Mouse (Mus musculus) intestine, postnatal 0 days (tissue): ENCODE measurements around the gene Col1a1. TPM values are rescaled to one million over a fixed set of nuclear protein-coding genes. Genes with fewer than 3 reads are reported as not detected.

Experiments used
- ATAC-seq: fragments of 200-750 bp; cut with Nextera tagmentation; 2 replicates; pipeline ENCODE4 v1.8.0; 2017; ENCODE audit warnings: mild to moderate bottlenecking, moderate TSS enrichment, moderate library complexity
- H3K27ac ChIP-seq: fragments of 300-500 bp; sonication (generic); 2 replicates; pipeline ENCODE4 v1.5.1; 2014; ENCODE audit warnings: mild to moderate bottlenecking, low read depth, low read length, moderate library complexity
- H3K27me3 ChIP-seq: fragments of 300-500 bp; sonication (generic); replicated peaks from 2 replicates; pipeline ENCODE4 v1.6.1; 2014; ENCODE audit warnings: low read length, mixed read lengths; ENCODE audit not compliant: control insufficient read depth, insufficient read depth
- H3K36me3 ChIP-seq: fragments of 300-500 bp; sonication (generic); 2 replicates; pipeline ENCODE4 v1.6.1; 2014; ENCODE audit warnings: mild to moderate bottlenecking, moderate library complexity; ENCODE audit not compliant: control insufficient read depth, insufficient read depth
- H3K4me1 ChIP-seq: fragments of 300-500 bp; sonication (generic); replicated peaks from 2 replicates; pipeline ENCODE4 v1.6.1; 2014; ENCODE audit warnings: antibody characterized with exemption, low read length, mixed read lengths; ENCODE audit not compliant: control insufficient read depth, insufficient read depth
- H3K4me2 ChIP-seq: fragments of 300-500 bp; sonication (generic); replicated peaks from 2 replicates; pipeline ENCODE4 v1.6.1; 2014; ENCODE audit warnings: low read depth, mild to moderate bottlenecking, moderate library complexity
- H3K4me3 ChIP-seq: fragments of 300-500 bp; sonication (generic); 2 replicates; pipeline ENCODE4 v1.5.1; 2014; ENCODE audit warnings: low read depth, low read length
- H3K9ac ChIP-seq: fragments of 300-500 bp; sonication (generic); 2 replicates; pipeline ENCODE4 v1.6.1; 2014; ENCODE audit warnings: mild to moderate bottlenecking, low read depth, low read length
- H3K9me3 ChIP-seq: fragments of 300-500 bp; sonication (generic); 2 replicates; pipeline ENCODE4 v1.6.1; 2016; ENCODE audit warnings: mixed run types; ENCODE audit not compliant: control insufficient read depth
- CTCF ChIP-seq: sonication (generic); IDR thresholded peaks from 2 replicates; pipeline ENCODE4 v1.5.1; 2016; ENCODE audit warnings: low read depth, mild to moderate bottlenecking, control low read depth, antibody characterized with exemption, moderate library complexity
- WGBS: fragments of 180-500 bp; shearing (Covaris S2); extraction: QIAGEN DNeasy Blood & Tissue Kit; methylation state at CpG from one replicate; pipeline ENCODE4 v1.1.7; 2014; 5-methylcytosine and 5-hydroxymethylcytosine counted together
- polyA plus RNA-seq: library from polyadenylated mRNA; unstranded; fragments of >200 nt; fragmentation: Nextera tagmentation; extraction: Ambion mirVana; gene quantifications from 2 replicates; pipeline ENCODE4 v1.2.1, GENCODE M21; 2015

The Col1a1 gene
- polyA plus RNA-seq, 1 experiment from 2014 or later = 338 TPM

GRCm38 (mm10) chr11:94973313-94973712 is 37.3 kb downstream of the Col1a1 start:
- TF ChIP-seq CTCF = no peak
- Histone ChIP-seq H3K27me3 (no peaks in the 10 kb centered on the region; the same call in 1 of the 2 replicates), H3K4me1 (no peaks in the 10 kb centered on the region), H3K4me2 (no peak overlapping the region), H3K9me3 (no peaks in the 10 kb centered on the region), H3K9ac (no peak overlapping the region), H3K4me3 (no peak overlapping the region), H3K36me3 (no peaks in the 10 kb centered on the region), H3K27ac (no peak overlapping the region)
- WGBS = 48% methylated on average over 4 of the region's 4 CpGs
- no peak for ATAC-seq

GRCm38 (mm10) chr11:94974951-94975350 is 38.9 kb downstream of the Col1a1 start:
- Histone ChIP-seq H3K4me1 (no peaks in the 10 kb centered on the region), H3K27ac (no peak overlapping the region), H3K4me2 (no peak overlapping the region), H3K9me3 (no peaks in the 10 kb centered on the region), H3K9ac (no peak overlapping the region), H3K27me3 (no peaks in the 10 kb centered on the region), H3K4me3 (no peak overlapping the region), H3K36me3 (no peaks in the 10 kb centered on the region)
- 67% methylated on average over 2 of the region's 2 CpGs for WGBS
- TF ChIP-seq CTCF = no peak
- no peak for ATAC-seq

- Histone ChIP-seq H3K36me3 (no peaks in the 10 kb centered on the region), H3K4me3 (no peak within 1 kb of the TSS), H3K4me1 (no peaks in the 10 kb centered on the region), H3K4me2 (no peak within 1 kb of the TSS), H3K27me3 (no peaks in the 10 kb centered on the region), H3K27ac (no peak within 1 kb of the TSS), H3K9ac (no peak within 1 kb of the TSS), H3K9me3 (no peaks in the 10 kb centered on the region)
- ATAC-seq = no peak
- 69% methylated on average over 5 of the region's 5 CpGs for WGBS
- TF ChIP-seq CTCF = no peak
These were observed 40.2 kb downstream of the Col1a1 start, which contains the start of gene Sgca for GRCm38 (mm10) chr11:94976199-94976598. TSS of gene Sgca (minus strand) at chr11:94976327.

GRCm38 (mm10) chr11:94978178-94978915 is 42.3 kb downstream of the Col1a1 start:
- Histone ChIP-seq H3K9me3 (no peaks in the 10 kb centered on the region), H3K4me3 (no peak overlapping the region), H3K4me1 (no peaks in the 10 kb centered on the region), H3K9ac (no peak overlapping the region), H3K27ac (no peak overlapping the region), H3K27me3 (no peaks in the 10 kb centered on the region), H3K36me3 (no peaks in the 10 kb centered on the region), H3K4me2 (peak overlapping the region; percentile 51)
- TF ChIP-seq CTCF = no peak
- no peak; the same call in 1 of the 2 replicates for ATAC-seq
- 43% methylated on average over 9 of the region's 9 CpGs for WGBS

- H3K4me1 ChIP-seq = no peaks in the 10 kb centered on the region
- under 1% methylated on average over 20 of the region's 20 CpGs for WGBS
- no peaks in the 10 kb centered on the region for H3K36me3 ChIP-seq
- peak overlapping the region; percentile 11; the same call in 1 of the 2 replicates for H3K4me3 ChIP-seq
- no peaks in the 10 kb centered on the region for H3K27me3 ChIP-seq
- H3K9ac ChIP-seq = 0 out of 2 replicates have a peak overlapping the region, but pooled peaks have one; percentile 7
- H3K4me2 ChIP-seq = peak overlapping the region; percentile 51
- H3K9me3 ChIP-seq = no peaks in the 10 kb centered on the region
- TF ChIP-seq CTCF = peak; percentile 100
- no peak overlapping the region for H3K27ac ChIP-seq
- peak; percentile 69 for ATAC-seq
These were observed 42.9 kb downstream of the Col1a1 start for GRCm38 (mm10) chr11:94978947-94979346.

GRCm38 (mm10) chr11:94979462-94980179 is 43.6 kb downstream of the Col1a1 start:
- no peak for ATAC-seq
- 75% methylated on average over 11 of the region's 11 CpGs for WGBS
- Histone ChIP-seq H3K36me3 (no peaks in the 10 kb centered on the region), H3K9me3 (no peaks in the 10 kb centered on the region), H3K9ac (0 out of 2 replicates have a peak overlapping the region, but pooled peaks have one; percentile 7), H3K27ac (no peak overlapping the region), H3K27me3 (no peaks in the 10 kb centered on the region), H3K4me3 (no peak overlapping the region), H3K4me1 (no peaks in the 10 kb centered on the region), H3K4me2 (peak overlapping the region; percentile 51)
- TF ChIP-seq CTCF = no peak
